ENCODE assay signal across 17 mouse cellular contexts in genomic region chr7:25729862-25730261, GRCm38 (mm10). TPM values are rescaled to one million over a fixed set of nuclear protein-coding genes. Genes with fewer than 3 reads are reported as not detected.
DNase-seq lines count a peak whose midpoint lies in the region; ATAC-seq and TF ChIP-seq lines count a peak whose summit lies in the region.
"Had no signal": no experiment of that assay in that cellular context is flagged by ENCODE, and none has a peak within 500 bp of the region (broad histone marks: within the 10 kb centered on the region; RNA-seq: fewer than 3 reads in every experiment).

No protein-coding gene starts in this region.

- peaks cover 37% of the 10 kb centered on the region; the same call in 1 of the 2 replicates for H3K79me2 ChIP-seq in macrophage (ENCODE audit: inconsistent target)

- H3K9me3 ChIP-seq in heart, embryonic 10.5 days, result no peaks in the 10 kb centered on the region
- H3K9me3 ChIP-seq in midbrain, embryonic 14.5 days (ENCODE audit: control insufficient read depth, low read length), result no peaks in the 10 kb centered on the region
- no peaks in the 10 kb centered on the region for H3K9me3 ChIP-seq in liver, embryonic 11.5 days (ENCODE audit: control insufficient read depth, low read length)
- H3K9me3 ChIP-seq: embryonic facial prominence, embryonic 10.5 days; liver, embryonic 12.5 days had no signal

- H3K27me3 ChIP-seq in heart, embryonic 10.5 days (ENCODE audit: insufficient read depth, poor library complexity, severe bottlenecking), result no peaks in the 10 kb centered on the region
- no peaks in the 10 kb centered on the region for H3K27me3 ChIP-seq in midbrain, embryonic 14.5 days (ENCODE audit: control insufficient read depth, insufficient read depth, low read length)
- H3K27me3 ChIP-seq in liver, embryonic 11.5 days (replicated peaks; ENCODE audit: control insufficient read depth, insufficient read depth, low read length), result no peaks in the 10 kb centered on the region
- H3K27me3 ChIP-seq: liver, embryonic 12.5 days had no signal

- 91% methylated on average over 2 of the region's 2 CpGs for WGBS in heart, embryonic 10.5 days
- WGBS in macrophage (ENCODE audit: missing documents), result 93% methylated on average over 2 of the region's 2 CpGs
- 88% methylated on average over 2 of the region's 2 CpGs for WGBS in midbrain, embryonic 14.5 days
- 91% methylated on average over 2 of the region's 2 CpGs for WGBS in liver, embryonic 11.5 days

- no peak overlapping the region for H3K9ac ChIP-seq in midbrain, embryonic 14.5 days (replicated peaks; ENCODE audit: low read length)
- no peak overlapping the region for H3K9ac ChIP-seq in liver, embryonic 11.5 days (ENCODE audit: low read depth, low read length)
- H3K9ac ChIP-seq: forebrain, postnatal 0 days; hindbrain, embryonic 14.5 days; liver, embryonic 12.5 days had no signal

- H3K4me3 ChIP-seq in heart, embryonic 10.5 days, result no peak overlapping the region
- no peak overlapping the region for H3K4me3 ChIP-seq in bone marrow macrophage, adult 2 months (ENCODE audit: insufficient read depth, low read length)
- H3K4me3 ChIP-seq in macrophage (ENCODE audit: inconsistent target), result no peak overlapping the region
- H3K4me3 ChIP-seq in midbrain, embryonic 14.5 days (replicated peaks; ENCODE audit: low read depth, low read length), result no peak overlapping the region
- H3K4me3 ChIP-seq in liver, embryonic 11.5 days (ENCODE audit: low read depth, low read length), result no peak overlapping the region
- H3K4me3 ChIP-seq: embryonic facial prominence, embryonic 10.5 days; liver, embryonic 12.5 days had no signal

- DNase-seq in heart, adult 18-20 months, result peak; percentile 76 to 82
- DNase-seq in heart, embryonic 10.5 days (ENCODE audit: low spot score), result no peak
- peak; percentile 77 for DNase-seq in heart, adult 8-10 months (ENCODE audit: low spot score)
- no peak for DNase-seq in midbrain, embryonic 14.5 days
- DNase-seq in cerebellum, postnatal 36 days, result no peak
- no peak for DNase-seq in liver, embryonic 11.5 days (ENCODE audit: low spot score)
- DNase-seq: adrenal gland, adult 8-10 months; cerebellum, postnatal 10 days; forebrain, postnatal 0 days; left cerebral cortex, postnatal 4 days had no signal

- H3K36me3 ChIP-seq in heart, embryonic 10.5 days, result peaks cover 94% of the 10 kb centered on the region
- peaks cover 67% of the 10 kb centered on the region for H3K36me3 ChIP-seq in macrophage (ENCODE audit: inconsistent target)
- peaks cover 96% of the 10 kb centered on the region for H3K36me3 ChIP-seq in midbrain, embryonic 14.5 days (ENCODE audit: control insufficient read depth, insufficient read depth, low read length)
- peaks cover 90% of the 10 kb centered on the region for H3K36me3 ChIP-seq in liver, embryonic 11.5 days (ENCODE audit: control insufficient read depth, insufficient read depth, low read length)

- TF ChIP-seq CTCF in bone marrow macrophage, adult 2 months (IDR thresholded peaks at IDR 0.05; ENCODE audit: low read depth, low read length), result no peak

- TF ChIP-seq POLR2A in bone marrow macrophage, adult 2 months (IDR thresholded peaks at IDR 0.05; ENCODE audit: borderline replicate concordance, low read depth, low read length), result no peak

- no peaks in the 10 kb centered on the region; the same call in 1 of the 2 replicates for H3K4me1 ChIP-seq in heart, embryonic 10.5 days
- H3K4me1 ChIP-seq in bone marrow macrophage, adult 2 months (ENCODE audit: control insufficient read depth, insufficient read depth, low read length), result peaks cover 50% of the 10 kb centered on the region
- H3K4me1 ChIP-seq in midbrain, embryonic 14.5 days (ENCODE audit: control insufficient read depth, insufficient read depth, low read length), result no peaks in the 10 kb centered on the region
- H3K4me1 ChIP-seq in liver, embryonic 11.5 days (replicated peaks; ENCODE audit: control insufficient read depth, insufficient read depth, low read length), result peaks cover 3% of the 10 kb centered on the region
- H3K4me1 ChIP-seq: embryonic facial prominence, embryonic 10.5 days had no signal

- no peak overlapping the region for H3K27ac ChIP-seq in heart, embryonic 10.5 days
- H3K27ac ChIP-seq in bone marrow macrophage, adult 2 months (ENCODE audit: insufficient read depth, low read depth, low read length), result peak overlapping the region; percentile 95
- H3K27ac ChIP-seq in macrophage, result peak overlapping the region; percentile 83
- H3K27ac ChIP-seq in midbrain, embryonic 14.5 days (replicated peaks; ENCODE audit: low read depth, low read length), result no peak overlapping the region
- no peak overlapping the region for H3K27ac ChIP-seq in liver, embryonic 11.5 days (ENCODE audit: low read depth, low read length)
- H3K27ac ChIP-seq: embryonic facial prominence, embryonic 10.5 days; hindbrain, embryonic 14.5 days; liver, embryonic 12.5 days; stomach, postnatal 0 days had no signal

- no peak overlapping the region for H3K4me2 ChIP-seq in midbrain, embryonic 14.5 days (ENCODE audit: low read length)
- no peak overlapping the region for H3K4me2 ChIP-seq in liver, embryonic 11.5 days
- H3K4me2 ChIP-seq: hindbrain, embryonic 14.5 days; liver, embryonic 12.5 days had no signal

- ATAC-seq in midbrain, embryonic 14.5 days (ENCODE audit: low FRiP score, low TSS enrichment), result no peak
- ATAC-seq in liver, embryonic 11.5 days (replicated peaks; ENCODE audit: low FRiP score), result no peak
- ATAC-seq: forebrain, postnatal 0 days; intestine, postnatal 0 days; liver, embryonic 12.5 days had no signal

RNA-seq across cellular contexts. Expression of gene Ccdc97, which starts 11.0 kb away (rescaled TPM):
- 10 to 100 TPM; 55.0 to 56.6 TPM for total RNA-seq in heart, adult 18-20 months (2021)
- polyA plus RNA-seq in heart, embryonic 10.5 days (2016; fragmentation: Nextera tagmentation; extraction: Ambion mirVana), result 30.1 and 30.2 TPM in 2 replicates
- polyA plus RNA-seq in bone marrow macrophage, adult 2 months (2012; ENCODE audit: insufficient read depth, insufficient read length, missing spikeins), result 40.0 and 44.7 TPM in 2 replicates
- 10 to 100 TPM; 56.7 to 62.0 (median 58.8) TPM for total RNA-seq in heart, adult 8-10 months (2022)
- 100 to 1,000 TPM in 1 of 26 experiments, 10 to 100 TPM in 25; 24.7 to 122 (median 61.4) TPM for total RNA-seq in macrophage (2018; cell fraction: chromatin; rRNA removed)
- total RNA-seq in macrophage (2018; cell fraction: cytosol; rRNA removed), result 10 to 100 TPM; 20.2 to 48.3 (median 37.1) TPM
- 10 to 100 TPM; 25.6 to 91.8 (median 48.4) TPM for total RNA-seq in macrophage (2018; cell fraction: nucleus; rRNA removed)
- 21.9 to 33.1 TPM (median 32.9 TPM) in 3 replicates for polyA plus RNA-seq in macrophage (2018)
- 38.3 and 47.7 TPM in 2 replicates for polyA plus RNA-seq in midbrain, embryonic 14.5 days (2014; fragmentation: Nextera tagmentation; extraction: Ambion mirVana)
- polyA plus RNA-seq in liver, embryonic 11.5 days (2014; fragmentation: Nextera tagmentation; extraction: Ambion mirVana), result 33.2 and 33.9 TPM in 2 replicates

RNA-seq across cellular contexts. Expression of gene Hnrnpul1, which starts 24.7 kb away (rescaled TPM):
- total RNA-seq in heart, adult 18-20 months (2021), result 10 to 100 TPM; 70.7 to 71.3 TPM
- polyA plus RNA-seq in heart, embryonic 10.5 days (2016; fragmentation: Nextera tagmentation; extraction: Ambion mirVana), result 45.3 and 54.6 TPM in 2 replicates
- polyA plus RNA-seq in bone marrow macrophage, adult 2 months (2012; ENCODE audit: insufficient read depth, insufficient read length, missing spikeins), result 109 and 123 TPM in 2 replicates
- total RNA-seq in heart, adult 8-10 months (2022), result 10 to 100 TPM; 65.8 to 82.6 (median 71.5) TPM
- total RNA-seq in macrophage (2018; cell fraction: chromatin; rRNA removed), result 100 to 1,000 TPM in 21 of 26 experiments, 10 to 100 TPM in 5; 69.6 to 173 (median 119) TPM
- 100 to 1,000 TPM; 100 to 165 (median 125) TPM for total RNA-seq in macrophage (2018; cell fraction: cytosol; rRNA removed)
- total RNA-seq in macrophage (2018; cell fraction: nucleus; rRNA removed), result 100 to 1,000 TPM in 16 of 26 experiments, 10 to 100 TPM in 10; 80.4 to 149 (median 106) TPM
- polyA plus RNA-seq in macrophage (2018), result 94.5 to 149 TPM (median 100 TPM) in 3 replicates
- polyA plus RNA-seq in midbrain, embryonic 14.5 days (2014; fragmentation: Nextera tagmentation; extraction: Ambion mirVana), result 52.1 and 61.6 TPM in 2 replicates
- 67.2 and 68.6 TPM in 2 replicates for polyA plus RNA-seq in liver, embryonic 11.5 days (2014; fragmentation: Nextera tagmentation; extraction: Ambion mirVana)

RNA-seq across cellular contexts. Expression of gene Tgfb1, which starts 43.1 kb away (rescaled TPM):
- total RNA-seq in heart, adult 18-20 months (2021), result 10 to 100 TPM; 21.8 to 23.6 TPM
- 4.1 and 4.8 TPM in 2 replicates for polyA plus RNA-seq in heart, embryonic 10.5 days (2016; fragmentation: Nextera tagmentation; extraction: Ambion mirVana)
- polyA plus RNA-seq in bone marrow macrophage, adult 2 months (2012; ENCODE audit: insufficient read depth, insufficient read length, missing spikeins), result 287 and 354 TPM in 2 replicates
- 10 to 100 TPM; 17.5 to 24.9 (median 23.9) TPM for total RNA-seq in heart, adult 8-10 months (2022)
- total RNA-seq in macrophage (2018; cell fraction: chromatin; rRNA removed), result 100 to 1,000 TPM; 119 to 524 (median 241) TPM
- total RNA-seq in macrophage (2018; cell fraction: cytosol; rRNA removed), result 100 to 1,000 TPM; 316 to 653 (median 465) TPM
- 100 to 1,000 TPM; 187 to 584 (median 334) TPM for total RNA-seq in macrophage (2018; cell fraction: nucleus; rRNA removed)
- 329 to 471 TPM (median 343 TPM) in 3 replicates for polyA plus RNA-seq in macrophage (2018)
- polyA plus RNA-seq in midbrain, embryonic 14.5 days (2014; fragmentation: Nextera tagmentation; extraction: Ambion mirVana), result 0.67 and 1.1 TPM in 2 replicates
- polyA plus RNA-seq in liver, embryonic 11.5 days (2014; fragmentation: Nextera tagmentation; extraction: Ambion mirVana), result 14.4 and 16.4 TPM in 2 replicates

RNA-seq across cellular contexts. Expression of gene B9d2, which starts 49.3 kb away (rescaled TPM):
- total RNA-seq in heart, adult 18-20 months (2021), result 10 to 100 TPM; 10.2 TPM
- polyA plus RNA-seq in heart, embryonic 10.5 days (2016; fragmentation: Nextera tagmentation; extraction: Ambion mirVana), result 34.2 and 35.8 TPM in 2 replicates
- polyA plus RNA-seq in bone marrow macrophage, adult 2 months (2012; ENCODE audit: insufficient read depth, insufficient read length, missing spikeins), result 18.3 and 19.2 TPM in 2 replicates
- total RNA-seq in heart, adult 8-10 months (2022), result 10 to 100 TPM; 10.1 to 12.8 (median 11.9) TPM
- total RNA-seq in macrophage (2018; cell fraction: chromatin; rRNA removed), result 10 to 100 TPM in 19 of 26 experiments, 1 to 10 TPM in 7; 5.0 to 21.3 (median 11.6) TPM
- total RNA-seq in macrophage (2018; cell fraction: cytosol; rRNA removed), result 10 to 100 TPM in 25 of 26 experiments, 1 to 10 TPM in 1; 9.7 to 17.8 (median 14.2) TPM
- 10 to 100 TPM in 15 of 26 experiments, 1 to 10 TPM in 11; 4.5 to 20.0 (median 11.0) TPM for total RNA-seq in macrophage (2018; cell fraction: nucleus; rRNA removed)
- 6.8 to 17.7 TPM (median 9.7 TPM) in 3 replicates for polyA plus RNA-seq in macrophage (2018)
- 44.3 and 47.9 TPM in 2 replicates for polyA plus RNA-seq in midbrain, embryonic 14.5 days (2014; fragmentation: Nextera tagmentation; extraction: Ambion mirVana)
- polyA plus RNA-seq in liver, embryonic 11.5 days (2014; fragmentation: Nextera tagmentation; extraction: Ambion mirVana), result 38.2 and 40.9 TPM in 2 replicates

RNA-seq across cellular contexts. Expression of gene Tmem91, which starts 54.9 kb away (rescaled TPM):
- total RNA-seq in heart, adult 18-20 months (2021), result under 1 TPM in 1 of 2 experiments, not detected in 1; 0.22 TPM
- polyA plus RNA-seq in heart, embryonic 10.5 days (2016; fragmentation: Nextera tagmentation; extraction: Ambion mirVana), result 1.1 and 1.9 TPM in 2 replicates
- polyA plus RNA-seq in bone marrow macrophage, adult 2 months (2012; ENCODE audit: insufficient read depth, insufficient read length, missing spikeins), result 0.87 TPM in 1 of 2 replicates, not detected in the other
- not detected for total RNA-seq in heart, adult 8-10 months (2022)
- total RNA-seq in macrophage (2018; cell fraction: chromatin; rRNA removed), result 1 to 10 TPM in 21 of 26 experiments, under 1 TPM in 3, not detected in 2; 0.51 to 5.9 (median 2.9) TPM
- total RNA-seq in macrophage (2018; cell fraction: cytosol; rRNA removed), result 1 to 10 TPM in 10 of 26 experiments, under 1 TPM in 14, not detected in 2; 0.19 to 2.0 (median 0.92) TPM
- total RNA-seq in macrophage (2018; cell fraction: nucleus; rRNA removed), result 1 to 10 TPM in 18 of 26 experiments, under 1 TPM in 6, not detected in 2; 0.56 to 3.5 (median 1.9) TPM
- polyA plus RNA-seq in macrophage (2018), result 0.25 to 0.59 TPM (median 0.32 TPM) in 3 replicates
- 32.8 and 46.5 TPM in 2 replicates for polyA plus RNA-seq in midbrain, embryonic 14.5 days (2014; fragmentation: Nextera tagmentation; extraction: Ambion mirVana)
- polyA plus RNA-seq in liver, embryonic 11.5 days (2014; fragmentation: Nextera tagmentation; extraction: Ambion mirVana), result 2.5 and 3.3 TPM in 2 replicates

Comparison
In these comparisons a context has a peak if more than half of its experiments do, and no peak if none do; other contexts are left out.
1. DNase-seq: peak in heart, adult 18-20 months (2 of 2) and heart, adult 8-10 months (single experiment); none in heart, embryonic 10.5 days (single experiment), midbrain, embryonic 14.5 days (single experiment), cerebellum, postnatal 36 days (0 of 2) and liver, embryonic 11.5 days (single experiment).
2. H3K27ac ChIP-seq: peak in bone marrow macrophage, adult 2 months (single experiment) and macrophage (single experiment); none in heart, embryonic 10.5 days (single experiment), midbrain, embryonic 14.5 days (single experiment) and liver, embryonic 11.5 days (single experiment).
3. RNA of gene Tgfb1, which starts 43.1 kb away (polyA plus RNA-seq): 329 to 471 TPM in macrophage and 287 to 354 TPM in bone marrow macrophage, adult 2 months; 14.4 to 16.4 TPM in liver, embryonic 11.5 days, 4.1 to 4.8 TPM in heart, embryonic 10.5 days and 0.67 to 1.1 TPM in midbrain, embryonic 14.5 days; every median in the first group is over 10 times any median in the second.